Mouse (Mus musculus) forebrain, embryonic 14.5 days (tissue): Measurements from ENCODE around the gene Cd70. TPM values are rescaled to one million over a fixed set of nuclear protein-coding genes. Genes with fewer than 3 reads are reported as not detected.
A peak's percentile ranks its signal among the peaks of the same experiment; 100 is the strongest.

Experiments
- ATAC-seq: fragments of 200-750 bp; cut with Nextera tagmentation; 2 replicates; pipeline ENCODE4 v1.8.0; 2017; ENCODE audit warnings: mild to moderate bottlenecking, moderate library complexity
- DNase-seq: peaks from one replicate; pipeline ENCODE4 v3.0.0-alpha.2; 2015; ENCODE audit warnings: low spot score
- H3K27ac ChIP-seq: fragments of 300-500 bp; sonication (generic); 2 replicates; pipeline ENCODE4 v1.5.1; 2014; ENCODE audit warnings: low read depth, mild to moderate bottlenecking, control low read depth, low read length, moderate library complexity
- H3K27me3 ChIP-seq: fragments of 300-500 bp; sonication (generic); replicated peaks from 2 replicates; pipeline ENCODE4 v1.6.1; 2014; ENCODE audit warnings: low read length, control low read depth, mixed read lengths; ENCODE audit not compliant: control insufficient read depth, insufficient read depth
- H3K36me3 ChIP-seq: fragments of 300-500 bp; sonication (generic); 2 replicates; pipeline ENCODE4 v1.6.1; 2014; ENCODE audit warnings: low read length, control low read depth; ENCODE audit not compliant: control insufficient read depth, insufficient read depth
- H3K4me1 ChIP-seq: fragments of 300-500 bp; sonication (generic); 2 replicates; pipeline ENCODE4 v1.6.1; 2014; ENCODE audit warnings: antibody characterized with exemption, low read length, control low read depth; ENCODE audit not compliant: control insufficient read depth, insufficient read depth
- H3K4me2 ChIP-seq: fragments of 300-500 bp; sonication (generic); 2 replicates; pipeline ENCODE4 v1.6.1; 2014; ENCODE audit warnings: mild to moderate bottlenecking, control low read depth, low read length
- H3K4me3 ChIP-seq: fragments of 300-500 bp; sonication (generic); 2 replicates; pipeline ENCODE4 v1.5.1; 2014; ENCODE audit warnings: low read depth, low read length, control low read depth
- H3K9ac ChIP-seq: fragments of 300-500 bp; sonication (generic); 2 replicates; pipeline ENCODE4 v1.6.1; 2014; ENCODE audit warnings: mild to moderate bottlenecking, low read length, control low read depth, moderate library complexity
- H3K9me3 ChIP-seq: fragments of 300-500 bp; sonication (generic); replicated peaks from 2 replicates; pipeline ENCODE4 v1.6.1; 2016; ENCODE audit warnings: low read length, control low read depth, mixed read lengths; ENCODE audit not compliant: control insufficient read depth
- WGBS: fragments of 180-500 bp; shearing (Covaris S2); extraction: QIAGEN DNeasy Blood & Tissue Kit; methylation state at CpG from one replicate; pipeline ENCODE4 v1.1.7; 2014; 5-methylcytosine and 5-hydroxymethylcytosine counted together
- polyA plus RNA-seq: library from polyadenylated mRNA; unstranded; fragments of >200 nt; fragmentation: Nextera tagmentation; extraction: Ambion mirVana; gene quantifications from 2 replicates; pipeline ENCODE4 v1.2.1, GENCODE M21; 2014

Cd70 gene
- polyA plus RNA-seq, 1 experiment from 2014 or later, result 0.50 TPM

DNA sequence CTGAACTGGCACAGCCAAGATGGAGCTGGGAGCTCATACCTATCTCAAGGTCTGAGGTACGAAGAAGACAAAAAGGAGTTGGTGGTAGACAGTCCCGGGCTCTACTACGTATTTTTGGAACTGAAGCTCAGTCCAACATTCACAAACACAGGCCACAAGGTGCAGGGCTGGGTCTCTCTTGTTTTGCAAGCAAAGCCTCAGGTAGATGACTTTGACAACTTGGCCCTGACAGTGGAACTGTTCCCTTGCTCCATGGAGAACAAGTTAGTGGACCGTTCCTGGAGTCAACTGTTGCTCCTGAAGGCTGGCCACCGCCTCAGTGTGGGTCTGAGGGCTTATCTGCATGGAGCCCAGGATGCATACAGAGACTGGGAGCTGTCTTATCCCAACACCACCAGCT, 42.5 kb downstream of the Cd70 start:
- Histone ChIP-seq H3K4me3 (no peak overlapping the region), H3K9me3 (no peaks in the 10 kb centered on the region), H3K4me2 (no peak overlapping the region; the same call in 1 of the 2 replicates), H3K4me1 (peaks cover 6% of the 10 kb centered on the region), H3K27ac (no peak overlapping the region), H3K36me3 (no peaks in the 10 kb centered on the region), H3K9ac (no peak overlapping the region), H3K27me3 (no peaks in the 10 kb centered on the region)
- no peak for DNase-seq
- ATAC-seq, result no peak
- 88% methylated on average over 5 of the region's 5 CpGs for WGBS

DNA sequence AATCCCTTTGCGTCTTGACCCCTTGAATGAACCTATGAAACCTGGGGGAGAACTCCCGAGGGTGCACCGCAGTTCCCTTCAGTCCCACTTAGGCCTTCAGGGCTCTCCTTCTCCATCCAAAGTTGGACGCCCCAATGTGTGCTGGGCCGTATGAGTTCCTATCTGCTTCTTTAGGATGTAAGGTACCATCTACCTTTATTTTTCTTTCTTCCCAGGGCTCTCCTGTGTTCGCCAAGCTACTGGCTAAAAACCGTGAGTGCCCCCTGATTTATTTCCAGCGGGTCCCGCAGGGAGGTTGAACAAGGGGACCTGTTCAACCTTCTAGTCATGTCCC, 43.6 kb downstream of the Cd70 start:
- under 1% methylated on average over 9 of the region's 9 CpGs for WGBS
- Histone ChIP-seq H3K27me3 (no peaks in the 10 kb centered on the region), H3K4me3 (peak overlapping the region; percentile 69), H3K9ac (peak overlapping the region; percentile 82), H3K4me1 (peaks cover 6% of the 10 kb centered on the region), H3K9me3 (no peaks in the 10 kb centered on the region), H3K36me3 (no peaks in the 10 kb centered on the region), H3K27ac (no peak overlapping the region), H3K4me2 (peak overlapping the region; percentile 78)
- peak; percentile 25 for DNase-seq
- ATAC-seq, result no peak; the same call in 1 of the 2 replicates

DNA sequence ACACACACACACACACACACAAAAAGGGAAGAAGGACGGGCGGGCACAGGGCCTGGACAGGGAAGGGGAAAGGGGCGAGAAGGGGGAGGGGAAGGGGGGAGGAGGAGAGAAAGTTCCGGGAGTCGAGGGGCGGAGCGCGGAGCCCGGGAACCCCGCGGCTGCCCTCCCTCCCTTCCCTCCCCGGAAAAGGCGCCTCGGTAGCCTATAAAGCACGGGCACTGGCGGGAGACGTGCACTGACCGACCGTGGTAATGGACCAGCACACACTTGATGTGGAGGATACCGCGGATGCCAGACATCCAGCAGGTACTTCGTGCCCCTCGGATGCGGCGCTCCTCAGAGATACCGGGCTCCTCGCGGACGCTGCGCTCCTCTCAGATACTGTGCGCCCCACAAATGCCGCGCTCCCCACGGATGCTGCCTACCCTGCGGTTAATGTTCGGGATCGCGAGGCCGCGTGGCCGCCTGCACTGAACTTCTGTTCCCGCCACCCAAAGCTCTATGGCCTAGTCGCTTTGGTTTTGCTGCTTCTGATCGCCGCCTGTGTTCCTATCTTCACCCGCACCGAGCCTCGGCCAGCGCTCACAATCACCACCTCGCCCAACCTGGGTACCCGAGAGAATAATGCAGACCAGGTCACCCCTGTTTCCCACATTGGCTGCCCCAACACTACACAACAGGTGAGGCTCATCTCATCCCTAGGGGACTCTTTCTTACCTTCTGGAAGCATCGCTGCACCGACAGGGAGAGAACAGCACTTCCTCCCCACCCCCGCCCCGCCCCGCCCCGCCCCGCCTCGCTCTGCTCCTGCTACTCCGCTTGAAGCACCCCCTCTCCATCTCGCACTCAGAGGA, 44.2 kb downstream of the Cd70 start, which contains the start of gene Tnfsf9:
TSS of gene Tnfsf9 (plus strand) at position 145 of the 854 bp plus-strand sequence.
- H3K36me3 ChIP-seq, result 0 out of 2 replicates have a peak, but pooled peaks cover 4% of the 10 kb centered on the region
- H3K4me3 ChIP-seq, result peak within 1 kb of the TSS; percentile 69
- H3K9me3 ChIP-seq, result no peaks in the 10 kb centered on the region
- H3K9ac ChIP-seq, result peak within 1 kb of the TSS; percentile 82
- no peaks in the 10 kb centered on the region for H3K27me3 ChIP-seq
- DNase-seq (peak; percentile 75), ATAC-seq (peak; percentile 77)
- peaks cover 6% of the 10 kb centered on the region for H3K4me1 ChIP-seq
- 0% methylated on average over 47 of the region's 61 CpGs for whole genome bisulfite sequencing
- H3K4me2 ChIP-seq, result peak within 1 kb of the TSS; percentile 78
- 0 out of 2 replicates have a peak within 1 kb of the TSS, but pooled peaks have one; percentile 55 for H3K27ac ChIP-seq

DNA sequence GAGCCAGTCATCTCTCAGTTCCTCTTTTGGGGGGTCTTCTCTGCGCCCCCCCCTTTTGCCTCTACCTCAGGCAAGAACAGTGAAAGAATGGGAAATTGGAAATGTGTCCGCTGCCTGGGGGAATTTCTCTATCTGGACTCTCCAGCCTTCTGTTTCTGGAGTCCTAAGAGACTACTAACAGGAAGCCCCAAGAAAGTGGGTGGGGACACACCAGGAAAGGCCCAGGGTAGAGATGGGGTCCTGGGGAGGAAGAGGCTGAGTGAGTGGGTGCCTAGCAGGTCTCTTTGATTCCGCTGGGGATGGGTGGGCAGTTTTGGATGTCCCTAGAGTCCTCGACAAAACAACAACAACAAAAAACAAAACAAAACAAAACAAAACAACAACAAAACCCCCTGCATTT, 45.1 kb downstream of the Cd70 start:
- H3K4me1 ChIP-seq, result peaks cover 6% of the 10 kb centered on the region
- no peak for DNase-seq
- H3K27me3 ChIP-seq, result no peaks in the 10 kb centered on the region
- ATAC-seq, result no peak
- H3K36me3 ChIP-seq, result 0 out of 2 replicates have a peak, but pooled peaks cover 4% of the 10 kb centered on the region
- no peaks in the 10 kb centered on the region for H3K9me3 ChIP-seq
- H3K4me3 ChIP-seq, result peak overlapping the region; percentile 69
- H3K27ac ChIP-seq, result no peak overlapping the region
- WGBS, result 42% methylated on average over 4 of the region's 4 CpGs
- peak overlapping the region; percentile 82; the same call in 1 of the 2 replicates for H3K9ac ChIP-seq
- peak overlapping the region; percentile 78 for H3K4me2 ChIP-seq

DNA sequence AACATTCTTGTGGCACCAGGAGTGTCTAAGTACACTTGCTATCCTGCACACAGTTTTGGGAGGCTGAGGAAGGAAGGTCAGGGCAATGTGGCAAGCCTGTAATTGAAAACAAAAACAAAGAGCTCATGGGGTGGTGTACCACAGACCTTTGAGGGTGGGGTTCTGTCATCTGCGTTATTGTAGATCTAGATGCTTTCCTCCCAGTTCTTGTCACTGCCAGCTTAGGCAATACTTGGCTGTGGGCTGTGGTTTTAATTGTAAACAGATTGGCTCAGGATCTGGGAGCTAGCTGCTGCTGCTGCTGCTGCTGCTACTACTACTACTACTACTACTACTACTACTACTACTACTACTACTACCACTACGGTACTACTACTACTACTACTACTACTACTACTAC, 47.3 kb downstream of the Cd70 start:
- Histone ChIP-seq H3K4me2 (no peak overlapping the region), H3K4me3 (no peak overlapping the region), H3K9me3 (no peaks in the 10 kb centered on the region), H3K36me3 (0 out of 2 replicates have a peak, but pooled peaks cover 4% of the 10 kb centered on the region), H3K9ac (no peak overlapping the region), H3K27ac (no peak overlapping the region), H3K27me3 (no peaks in the 10 kb centered on the region), H3K4me1 (peaks cover 6% of the 10 kb centered on the region)
- no peak for DNase-seq
- no peak for ATAC-seq
- 95% methylated on average over 2 of the region's 2 CpGs for WGBS

DNA sequence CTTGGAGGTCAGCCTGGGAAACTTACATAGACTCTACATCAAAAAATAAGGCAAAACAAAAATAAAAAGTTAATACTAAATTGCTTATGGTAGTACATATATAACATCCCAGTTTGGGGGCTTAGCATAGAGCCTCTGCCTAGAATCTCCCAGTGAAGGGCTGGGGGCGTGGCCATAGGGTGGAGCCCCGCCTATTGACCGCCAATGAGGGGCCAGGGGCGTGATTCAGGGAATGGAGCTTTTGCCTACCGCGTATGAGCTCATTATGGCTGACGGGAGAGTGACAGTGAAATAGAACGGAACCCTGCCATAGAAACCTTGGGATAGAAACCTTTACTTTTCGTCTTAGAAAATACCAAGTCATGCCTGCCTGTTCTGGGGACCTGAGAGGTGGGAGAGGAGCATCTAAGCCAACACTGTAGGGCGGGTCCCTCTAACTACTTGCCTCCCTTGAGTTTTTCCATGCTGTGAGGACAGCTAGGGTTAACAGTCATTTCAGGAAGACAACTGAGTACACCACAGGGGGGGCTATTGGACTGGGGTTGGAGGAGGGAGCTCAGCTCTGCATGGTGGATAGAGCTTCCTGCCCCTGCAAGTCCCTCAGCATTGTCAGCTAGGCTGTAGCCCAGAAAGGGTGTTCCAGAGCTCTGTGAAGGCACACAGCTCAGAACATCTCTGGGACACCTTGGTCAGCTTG, 49.8 kb downstream of the Cd70 start:
- H3K4me2 ChIP-seq, result no peak overlapping the region
- H3K36me3 ChIP-seq, result 0 out of 2 replicates have a peak, but pooled peaks cover 4% of the 10 kb centered on the region
- H3K4me3 ChIP-seq, result no peak overlapping the region
- ATAC-seq, result no peak
- H3K9ac ChIP-seq, result no peak overlapping the region
- WGBS, result 7% methylated on average over 10 of the region's 10 CpGs
- H3K4me1 ChIP-seq, result peaks cover 3% of the 10 kb centered on the region
- H3K27me3 ChIP-seq, result peaks cover 4% of the 10 kb centered on the region; the same call in 1 of the 2 replicates
- H3K9me3 ChIP-seq, result no peaks in the 10 kb centered on the region
- H3K27ac ChIP-seq, result no peak overlapping the region
- DNase-seq, result peak; percentile 17

DNA sequence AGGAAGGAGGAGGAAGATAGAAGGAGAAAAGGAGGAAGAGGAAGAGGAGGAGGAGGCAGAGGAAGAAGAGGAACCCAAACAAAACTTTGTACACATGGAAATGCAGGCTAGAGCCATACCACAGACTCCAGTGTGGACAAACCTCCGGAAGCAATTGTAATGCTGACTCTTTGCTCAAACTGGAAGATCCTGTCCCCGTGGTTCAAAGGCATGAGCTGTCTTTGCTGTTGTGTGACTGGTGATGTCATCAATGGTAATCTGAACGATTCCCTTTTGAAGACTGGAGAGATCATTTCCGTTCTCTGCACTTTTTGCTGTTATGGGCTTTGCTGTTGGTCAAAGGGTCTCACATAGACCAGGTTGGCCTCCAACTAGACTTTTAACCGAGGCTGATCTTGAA, 51.3 kb downstream of the Cd70 start:
- no peak overlapping the region for H3K4me3 ChIP-seq
- H3K9me3 ChIP-seq, result no peaks in the 10 kb centered on the region
- H3K4me1 ChIP-seq, result peaks cover 3% of the 10 kb centered on the region
- 0 out of 2 replicates have a peak, but pooled peaks cover 4% of the 10 kb centered on the region for H3K36me3 ChIP-seq
- 86% methylated on average over 5 of the region's 5 CpGs for WGBS
- no peak overlapping the region for H3K9ac ChIP-seq
- H3K27me3 ChIP-seq, result peaks cover 4% of the 10 kb centered on the region; the same call in 1 of the 2 replicates
- H3K4me2 ChIP-seq, result no peak overlapping the region
- DNase-seq (no peak), ATAC-seq (no peak)
- no peak overlapping the region for H3K27ac ChIP-seq

DNA sequence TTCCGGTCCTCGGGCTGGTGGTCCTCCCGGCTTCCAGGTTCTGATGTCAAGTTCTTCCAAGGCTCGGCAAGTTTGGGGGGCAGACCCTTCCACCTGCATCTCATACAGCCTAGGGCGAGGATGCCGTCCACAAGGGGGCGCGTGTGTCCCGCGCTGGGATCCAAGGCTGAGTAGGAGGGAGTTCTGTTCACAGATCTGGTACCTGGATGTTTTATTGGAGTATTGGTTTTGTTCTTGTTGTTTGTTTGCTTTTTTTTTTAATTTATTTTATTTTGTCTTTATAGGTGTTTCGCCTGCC, 53.0 kb downstream of the Cd70 start:
- peak overlapping the region; percentile 39 for H3K4me2 ChIP-seq
- H3K4me3 ChIP-seq, result peak overlapping the region; percentile 5; the same call in 1 of the 2 replicates
- peak; percentile 86 for ATAC-seq
- no peak overlapping the region for H3K27ac ChIP-seq
- peak; percentile 79 for DNase-seq
- H3K4me1 ChIP-seq, result peaks cover 3% of the 10 kb centered on the region
- H3K9me3 ChIP-seq, result no peaks in the 10 kb centered on the region
- H3K36me3 ChIP-seq, result 0 out of 2 replicates have a peak, but pooled peaks cover 4% of the 10 kb centered on the region
- H3K27me3 ChIP-seq, result peaks cover 4% of the 10 kb centered on the region; the same call in 1 of the 2 replicates
- no peak overlapping the region for H3K9ac ChIP-seq
- under 1% methylated on average over 11 of the region's 11 CpGs for WGBS
